In the genomic region with DNA sequence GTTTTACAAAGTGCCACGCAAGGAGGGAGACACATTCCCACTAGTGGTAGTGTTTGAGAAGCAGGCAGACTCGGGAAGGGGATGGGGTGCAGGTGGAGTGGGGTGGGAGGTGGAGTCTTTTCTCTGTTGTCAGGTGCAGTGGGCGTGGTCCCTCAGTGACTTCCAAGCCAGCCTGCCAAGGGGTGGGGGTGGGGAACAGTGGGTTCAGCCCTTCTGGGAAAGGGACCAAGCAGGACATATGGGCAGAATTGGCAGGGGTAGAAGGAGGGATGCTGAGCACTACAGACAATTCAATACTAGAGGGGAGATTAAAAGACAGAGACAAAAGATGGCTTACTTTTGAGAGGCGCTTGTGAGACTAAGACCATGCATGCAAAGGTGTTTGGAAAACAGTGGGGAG, we compare ENCODE assay signal across 14 mouse cellular contexts.
DNase-seq lines count a peak whose midpoint lies in the region; ATAC-seq and TF ChIP-seq lines count a peak whose summit lies in the region.
"Had no signal": no experiment of that assay in that cellular context is flagged by ENCODE, and none has a peak within 500 bp of the region (broad histone marks: within the 10 kb centered on the region; RNA-seq: fewer than 3 reads in every experiment).

No protein-coding gene starts in this region.

- WGBS in hindbrain, postnatal 0 days: 55% methylated on average over 4 of the region's 4 CpGs
- 93% methylated on average over 4 of the region's 4 CpGs for WGBS in hindbrain, embryonic 11.5 days
- 61% methylated on average over 4 of the region's 4 CpGs for WGBS in forebrain, embryonic 16.5 days
- WGBS in heart, embryonic 10.5 days: 85% methylated on average over 4 of the region's 4 CpGs

- H3K27ac ChIP-seq in hindbrain, postnatal 0 days: peak overlapping the region; percentile 60; the same call in 1 of the 2 replicates
- H3K27ac ChIP-seq in hindbrain, embryonic 11.5 days (ENCODE audit: low read depth, low read length): no peak overlapping the region
- H3K27ac ChIP-seq in forebrain, embryonic 16.5 days (ENCODE audit: low read length): peak overlapping the region; percentile 82
- H3K27ac ChIP-seq in heart, embryonic 10.5 days: no peak overlapping the region
- H3K27ac ChIP-seq: embryonic facial prominence, embryonic 15.5 days; limb, embryonic 12.5 days; neural tube, embryonic 15.5 days had no signal

- peak; percentile 13; the same call in 1 of the 2 replicates for TF ChIP-seq CTCF in hindbrain, postnatal 0 days (IDR thresholded peaks at IDR 0.05; ENCODE audit: low read depth)

- no peak overlapping the region for H3K9ac ChIP-seq in hindbrain, postnatal 0 days (replicated peaks; ENCODE audit: low read length)
- no peak overlapping the region for H3K9ac ChIP-seq in hindbrain, embryonic 11.5 days (ENCODE audit: low read depth, low read length)
- H3K9ac ChIP-seq in forebrain, embryonic 16.5 days (replicated peaks; ENCODE audit: low read depth, low read length): no peak overlapping the region
- H3K9ac ChIP-seq: embryonic facial prominence, embryonic 15.5 days; limb, embryonic 12.5 days; neural tube, embryonic 15.5 days had no signal

- no peaks in the 10 kb centered on the region for H3K9me3 ChIP-seq in hindbrain, postnatal 0 days (ENCODE audit: low read length)
- no peaks in the 10 kb centered on the region for H3K9me3 ChIP-seq in hindbrain, embryonic 11.5 days (ENCODE audit: control insufficient read depth, low read length)
- H3K9me3 ChIP-seq in forebrain, embryonic 16.5 days (ENCODE audit: control insufficient read depth, low read length): no peaks in the 10 kb centered on the region
- no peaks in the 10 kb centered on the region for H3K9me3 ChIP-seq in heart, embryonic 10.5 days
- H3K9me3 ChIP-seq: embryonic facial prominence, embryonic 15.5 days; limb, embryonic 12.5 days; neural tube, embryonic 15.5 days had no signal

- peak; percentile 62 for DNase-seq in hindbrain, postnatal 0 days (ENCODE audit: low spot score)
- no peak for DNase-seq in hindbrain, embryonic 11.5 days (ENCODE audit: low spot score)
- DNase-seq in ES-CJ7 (ENCODE audit: low read depth, low spot score) (peak; percentile 36), adipocyte (ENCODE audit: low spot score) (no peak)
- peak; percentile 92 for DNase-seq in cerebellum, adult 11 months
- DNase-seq in testis, postnatal 14 days (ENCODE audit: low spot score): no peak
- no peak for DNase-seq in heart, embryonic 10.5 days (ENCODE audit: low spot score)
- DNase-seq: adrenal gland, postnatal 14 days; heart, postnatal 4 days had no signal

- peak; percentile 32; the same call in 1 of the 2 replicates for ATAC-seq in hindbrain, postnatal 0 days
- no peak for ATAC-seq in hindbrain, embryonic 11.5 days (ENCODE audit: low FRiP score)
- ATAC-seq in forebrain, embryonic 16.5 days: peak; percentile 55
- ATAC-seq: Patski had no signal

- H3K4me1 ChIP-seq in hindbrain, postnatal 0 days (ENCODE audit: insufficient read depth, low read length): no peaks in the 10 kb centered on the region; the same call in 1 of the 2 replicates
- H3K4me1 ChIP-seq in hindbrain, embryonic 11.5 days (replicated peaks; ENCODE audit: control insufficient read depth, insufficient read depth, low read length): no peaks in the 10 kb centered on the region
- peaks cover 33% of the 10 kb centered on the region for H3K4me1 ChIP-seq in forebrain, embryonic 16.5 days (replicated peaks; ENCODE audit: control insufficient read depth, insufficient read depth, low read length)
- H3K4me1 ChIP-seq in heart, embryonic 10.5 days: peaks cover 13% of the 10 kb centered on the region
- H3K4me1 ChIP-seq: embryonic facial prominence, embryonic 15.5 days; limb, embryonic 12.5 days had no signal

- H3K4me3 ChIP-seq in hindbrain, postnatal 0 days (ENCODE audit: low read length): no peak overlapping the region
- no peak overlapping the region for H3K4me3 ChIP-seq in hindbrain, embryonic 11.5 days (ENCODE audit: low read depth, low read length)
- H3K4me3 ChIP-seq in forebrain, embryonic 16.5 days (replicated peaks; ENCODE audit: low read length): no peak overlapping the region
- H3K4me3 ChIP-seq in heart, embryonic 10.5 days: no peak overlapping the region
- H3K4me3 ChIP-seq: embryonic facial prominence, embryonic 15.5 days; limb, embryonic 12.5 days; neural tube, embryonic 15.5 days had no signal

- H3K36me3 ChIP-seq in hindbrain, postnatal 0 days (ENCODE audit: insufficient read depth, low read length): peaks cover 36% of the 10 kb centered on the region; the same call in 1 of the 2 replicates
- H3K36me3 ChIP-seq in hindbrain, embryonic 11.5 days (ENCODE audit: control insufficient read depth, insufficient read depth, low read length): no peaks in the 10 kb centered on the region
- peaks cover 3% of the 10 kb centered on the region; the same call in 1 of the 2 replicates for H3K36me3 ChIP-seq in forebrain, embryonic 16.5 days (ENCODE audit: control insufficient read depth, insufficient read depth)
- no peaks in the 10 kb centered on the region; the same call in 1 of the 2 replicates for H3K36me3 ChIP-seq in heart, embryonic 10.5 days
- H3K36me3 ChIP-seq: embryonic facial prominence, embryonic 15.5 days; limb, embryonic 12.5 days had no signal

- no peak overlapping the region for H3K4me2 ChIP-seq in hindbrain, postnatal 0 days (ENCODE audit: low read depth, low read length)
- H3K4me2 ChIP-seq in hindbrain, embryonic 11.5 days (replicated peaks; ENCODE audit: low read depth, low read length): no peak overlapping the region
- no peak overlapping the region for H3K4me2 ChIP-seq in forebrain, embryonic 16.5 days (ENCODE audit: low read length)
- H3K4me2 ChIP-seq: embryonic facial prominence, embryonic 15.5 days; limb, embryonic 12.5 days; neural tube, embryonic 15.5 days had no signal

- no peaks in the 10 kb centered on the region for H3K27me3 ChIP-seq in hindbrain, postnatal 0 days (ENCODE audit: insufficient read depth, low read length)
- H3K27me3 ChIP-seq in hindbrain, embryonic 11.5 days (ENCODE audit: control insufficient read depth, insufficient read depth, low read length): no peaks in the 10 kb centered on the region
- H3K27me3 ChIP-seq in forebrain, embryonic 16.5 days (replicated peaks; ENCODE audit: control insufficient read depth, insufficient read depth, low read length): no peaks in the 10 kb centered on the region
- H3K27me3 ChIP-seq in heart, embryonic 10.5 days (ENCODE audit: insufficient read depth, poor library complexity, severe bottlenecking): no peaks in the 10 kb centered on the region
- H3K27me3 ChIP-seq: embryonic facial prominence, embryonic 15.5 days; limb, embryonic 12.5 days; neural tube, embryonic 15.5 days; Patski had no signal

Comparison
In these comparisons a context has a peak if more than half of its experiments do, and no peak if none do; other contexts are left out.
1. DNase-seq: peak in hindbrain, postnatal 0 days (single experiment), ES-CJ7 (single experiment) and cerebellum, adult 11 months (single experiment); none in hindbrain, embryonic 11.5 days (single experiment), adipocyte (single experiment), testis, postnatal 14 days (single experiment) and heart, embryonic 10.5 days (single experiment).
2. H3K27ac ChIP-seq: peak in hindbrain, postnatal 0 days (single experiment) and forebrain, embryonic 16.5 days (single experiment); none in hindbrain, embryonic 11.5 days (single experiment) and heart, embryonic 10.5 days (single experiment).